Mouse (Mus musculus): ENCODE data around the gene Idua.
"Not testable (repeated sequence)": the region's sequence is repeated elsewhere in the genome, so short reads cannot be mapped to it uniquely, and the experiment has no call there.

The Idua gene

DNA sequence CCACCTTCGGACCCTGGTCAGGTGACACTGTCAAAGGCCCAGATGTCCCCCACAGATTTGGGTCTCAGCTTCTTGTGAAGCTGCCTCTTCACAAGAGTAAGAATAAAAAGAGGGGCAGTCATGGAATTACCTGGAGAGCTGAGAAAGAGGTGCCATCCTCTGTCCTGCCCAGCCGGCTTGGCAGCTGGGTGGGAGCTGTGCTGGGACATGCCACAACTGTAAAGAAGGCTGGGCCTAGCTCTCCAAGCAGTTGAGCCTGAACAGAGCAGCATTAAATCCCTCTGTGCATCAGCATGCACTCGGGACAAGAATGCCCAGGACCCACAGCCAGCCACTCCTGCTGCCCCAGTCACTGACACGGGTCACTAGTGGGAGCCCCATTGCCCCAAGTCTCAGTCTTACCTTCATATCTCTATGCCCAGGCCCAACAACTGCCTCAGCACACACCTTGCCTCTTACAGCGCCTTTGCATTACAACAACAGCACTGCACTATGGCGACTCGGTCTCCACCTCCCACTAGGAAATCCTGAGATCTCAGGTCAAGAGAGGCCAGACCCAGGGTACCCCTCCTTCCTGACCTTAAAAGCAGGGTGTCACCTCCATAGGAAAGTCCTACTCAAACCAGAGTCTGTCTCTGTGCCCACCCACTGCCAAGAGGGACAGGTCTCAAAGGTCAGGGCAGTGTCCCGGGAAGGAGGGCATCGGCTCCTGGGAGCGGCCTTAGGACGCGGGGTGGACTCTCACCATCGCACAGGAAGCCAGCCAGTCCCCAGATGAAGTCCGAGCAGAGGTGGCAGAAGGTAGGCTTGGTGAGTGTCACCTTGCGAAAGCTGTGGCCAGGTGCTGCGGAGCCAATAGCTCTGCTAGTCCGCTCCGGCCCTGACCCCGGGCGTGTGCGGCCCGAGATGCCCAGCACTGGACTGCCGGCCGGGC lies at the start of gene Idua:
TSS of gene Idua (plus strand) at position 634 of the 934 bp plus-strand sequence.
- no peak for DNase-seq (ENCODE audit: low spot score in 2 of 2)

DNA sequence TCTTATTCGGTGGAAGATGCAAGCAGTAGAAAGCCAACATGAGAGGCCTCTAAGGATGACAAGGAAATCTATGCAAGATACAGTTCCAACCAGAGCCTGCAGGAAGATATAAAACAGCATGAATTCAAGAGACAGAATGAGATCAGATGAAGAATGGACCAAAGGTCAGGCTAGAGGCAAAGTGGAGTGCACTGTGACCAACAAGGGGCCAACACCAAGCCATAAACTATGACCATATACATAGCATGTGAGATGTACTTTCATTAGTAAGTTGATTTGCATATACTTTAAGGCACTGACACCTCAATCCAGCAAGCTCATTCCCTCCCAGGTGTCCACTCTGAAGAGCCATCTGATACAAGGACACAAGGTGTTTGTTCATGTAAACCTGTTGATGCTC lies 49.7 kb upstream of the Idua start:
- no peak for DNase-seq (ENCODE audit: low spot score in 2 of 2)

DNA sequence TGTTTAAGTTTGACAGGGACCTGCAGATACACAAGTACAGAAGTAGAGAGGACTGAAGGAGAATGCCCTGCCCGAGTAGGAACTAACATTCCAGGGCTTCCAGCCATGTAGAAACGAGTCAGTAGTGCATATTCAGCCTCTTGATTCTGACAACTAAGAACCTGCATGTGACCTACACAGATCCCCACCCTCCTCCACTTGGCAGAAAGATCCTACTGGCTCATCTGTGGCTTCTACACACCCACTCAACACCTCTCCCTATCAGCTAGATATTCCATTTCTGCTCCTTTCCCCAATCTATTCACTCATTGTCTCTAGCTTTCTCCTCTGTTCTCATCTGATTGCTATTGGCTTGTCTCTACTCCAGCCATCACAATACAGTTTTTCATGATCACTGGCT lies 38.3 kb upstream of the Idua start:
- DNase-seq (ENCODE audit: low spot score in 2 of 2), result no peak

DNA sequence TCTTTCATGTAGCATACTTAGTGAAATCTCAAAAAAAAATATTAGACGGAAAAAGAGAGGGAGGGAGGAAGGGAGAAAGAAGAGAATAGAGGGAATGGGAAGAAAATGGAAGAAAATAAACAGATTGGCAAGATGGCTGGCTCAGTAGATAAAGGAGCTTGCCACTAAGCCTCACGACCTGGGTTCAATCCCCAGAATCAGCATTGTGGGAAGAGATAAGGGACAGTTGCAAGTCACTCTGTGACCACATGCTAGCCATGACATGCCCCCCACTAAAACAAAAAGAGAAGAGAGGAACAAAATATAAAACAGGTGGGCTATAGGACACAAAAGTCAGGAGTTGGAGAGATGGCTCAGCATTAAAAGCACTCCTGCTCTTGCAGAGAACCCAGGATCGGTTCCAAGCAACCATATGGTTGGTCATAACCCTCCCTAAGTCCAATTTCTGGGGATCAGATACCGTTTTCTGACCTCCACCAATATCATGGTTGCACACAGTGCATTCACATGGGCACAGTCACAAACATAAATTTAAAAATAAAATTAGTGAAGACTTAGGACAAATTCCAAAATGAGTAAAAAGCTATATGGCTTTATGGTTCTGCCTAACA lies 34.0 kb upstream of the Idua start:
- DNase-seq (ENCODE audit: low spot score in 2 of 2), result no peak

DNA sequence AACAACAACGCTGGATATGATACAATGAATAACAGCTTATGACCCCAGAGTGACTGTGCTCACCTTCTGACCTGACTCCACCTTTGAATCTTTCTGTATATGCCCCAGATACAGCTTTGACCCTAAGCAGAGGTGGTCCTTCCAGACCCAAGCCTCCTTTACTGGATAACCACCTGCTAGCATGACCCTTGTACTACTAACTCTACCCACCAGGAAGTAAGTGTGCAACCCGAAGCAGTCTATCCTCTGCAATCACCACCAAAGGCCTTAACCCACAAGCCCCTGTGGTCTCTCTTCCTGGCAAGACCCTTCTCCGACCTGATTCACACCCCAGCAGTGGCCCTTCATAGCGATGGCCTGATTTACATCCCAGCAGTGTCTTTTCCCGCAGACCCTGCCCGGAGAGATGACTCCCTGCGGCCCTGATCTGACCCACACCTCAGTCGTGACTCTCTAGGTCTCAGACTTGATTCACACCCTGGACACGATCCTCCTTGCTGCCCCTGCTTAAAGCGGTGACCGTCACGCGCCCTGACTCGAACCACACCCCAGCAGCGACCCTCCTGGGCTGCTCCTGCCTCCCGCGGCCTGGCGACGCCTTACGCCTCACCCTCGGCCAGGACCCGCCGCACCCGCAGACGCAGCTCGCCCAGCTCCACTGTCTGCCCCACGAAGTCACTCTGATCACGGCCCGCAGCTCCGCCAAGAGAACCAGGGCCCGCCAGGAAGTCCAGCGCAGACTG lies 31.1 kb upstream of the Idua start:
- DNase-seq (ENCODE audit: low spot score in 2 of 2), result no peak

DNA sequence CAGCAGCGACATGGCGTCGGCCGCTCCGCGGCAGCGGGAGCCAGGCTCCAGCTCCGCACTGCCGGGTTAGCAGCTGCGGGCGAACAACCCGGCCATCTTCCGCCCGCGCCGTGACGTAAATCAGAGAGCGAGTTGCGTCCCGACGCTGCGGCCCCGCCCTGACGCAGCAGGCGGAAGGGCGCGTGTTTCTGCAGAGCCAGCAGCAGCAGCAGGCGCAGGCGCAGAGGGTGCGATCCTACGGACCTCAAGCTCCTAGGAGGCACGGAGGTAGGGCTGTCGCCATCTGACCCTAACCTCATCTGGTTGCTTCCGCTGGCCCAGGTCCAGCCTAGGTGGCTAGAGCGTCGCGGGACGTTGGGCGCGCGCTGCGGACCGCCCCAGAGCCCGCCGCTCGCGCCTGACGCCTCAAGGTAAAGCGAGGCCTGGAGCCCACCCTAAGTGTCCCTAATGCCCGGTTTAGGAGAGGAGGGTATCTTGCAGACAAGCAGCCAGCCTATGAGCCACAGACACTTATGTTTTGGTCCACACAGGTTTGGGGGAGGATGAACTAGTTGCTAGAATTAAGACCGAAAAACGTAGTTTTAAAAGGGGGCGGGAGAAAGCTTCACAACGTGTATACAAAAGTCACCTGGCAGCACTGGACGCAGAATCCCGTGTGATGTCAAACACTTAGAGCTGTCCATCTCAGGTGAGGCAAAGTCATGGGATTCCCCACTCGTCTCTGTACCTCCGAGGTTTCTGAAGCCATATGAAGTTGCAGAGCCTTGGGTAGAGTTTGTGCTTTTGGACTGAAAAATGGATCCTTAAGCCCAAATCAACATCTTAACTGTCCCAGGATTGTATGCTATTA lies 30.3 kb upstream of the Idua start, which contains the start of the genes Gak and Tmem175:
TSS of gene Gak (minus strand) at position 122 of the 850 bp plus-strand sequence.
TSS of gene Tmem175 (plus strand) at position 137 of the 850 bp plus-strand sequence.
- peak; percentile 90 to 91 for DNase-seq (ENCODE audit: low spot score in 2 of 2)

DNA sequence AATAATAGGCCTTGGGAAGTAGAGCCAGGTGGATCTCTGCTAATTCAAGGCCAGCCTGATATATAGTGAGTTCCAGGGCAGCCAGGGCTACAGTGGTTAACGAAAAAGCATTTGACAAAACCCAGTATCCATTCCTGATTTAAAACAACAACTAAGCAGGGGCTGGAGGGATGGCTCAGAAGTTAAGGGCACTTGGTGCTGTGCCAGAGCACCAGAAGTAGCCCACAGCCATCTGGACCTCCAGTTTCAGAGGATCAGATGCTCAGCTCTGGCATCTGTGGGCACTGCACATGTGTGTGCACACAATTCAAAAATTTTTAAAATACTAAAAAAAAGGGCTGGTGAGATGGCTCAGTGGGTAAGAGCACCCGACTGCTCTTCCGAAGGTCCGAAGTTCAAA lies 26.5 kb upstream of the Idua start:
- DNase-seq (ENCODE audit: low spot score in 2 of 2), result no peak

DNA sequence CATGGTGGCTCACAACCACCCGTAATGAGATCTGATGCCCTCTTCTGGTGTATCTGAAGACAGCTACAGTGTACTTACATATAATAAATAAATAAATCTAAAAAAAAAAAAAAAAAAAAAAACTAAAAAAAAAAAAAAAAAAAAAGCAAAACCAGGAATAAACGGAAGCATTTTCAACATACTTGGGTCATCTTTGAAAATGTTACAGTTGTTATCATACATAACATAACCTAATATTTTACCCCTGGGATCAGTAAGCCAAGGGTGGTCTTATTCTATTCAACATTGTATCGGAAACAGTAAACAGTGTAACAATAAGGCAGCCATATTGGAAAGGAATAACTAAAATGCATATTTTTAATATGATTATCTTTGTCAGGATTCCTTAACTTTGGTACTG lies 26.0 kb upstream of the Idua start:
- DNase-seq (ENCODE audit: low spot score in 2 of 2), result not testable (repeated sequence)

DNA sequence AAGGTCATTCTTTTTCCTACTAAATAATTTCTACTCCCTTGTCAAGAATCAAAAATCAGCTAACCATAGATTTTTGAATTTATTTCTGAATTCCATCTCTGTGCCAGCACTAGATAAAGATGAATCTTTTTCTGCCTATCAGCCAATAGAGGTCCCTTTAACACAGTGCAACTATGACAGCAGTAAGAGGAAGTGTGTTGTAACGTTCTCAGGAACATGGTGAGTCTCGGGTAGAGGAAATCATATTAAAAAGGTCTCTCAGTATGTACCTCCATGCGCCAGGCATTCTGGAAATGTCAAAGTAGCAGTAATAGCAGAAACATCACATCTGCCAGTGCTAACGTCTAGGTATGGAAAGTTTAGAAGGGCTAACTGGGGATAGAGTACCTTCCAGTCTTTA lies 24.0 kb upstream of the Idua start:
- no peak for DNase-seq (ENCODE audit: low spot score in 2 of 2)

DNA sequence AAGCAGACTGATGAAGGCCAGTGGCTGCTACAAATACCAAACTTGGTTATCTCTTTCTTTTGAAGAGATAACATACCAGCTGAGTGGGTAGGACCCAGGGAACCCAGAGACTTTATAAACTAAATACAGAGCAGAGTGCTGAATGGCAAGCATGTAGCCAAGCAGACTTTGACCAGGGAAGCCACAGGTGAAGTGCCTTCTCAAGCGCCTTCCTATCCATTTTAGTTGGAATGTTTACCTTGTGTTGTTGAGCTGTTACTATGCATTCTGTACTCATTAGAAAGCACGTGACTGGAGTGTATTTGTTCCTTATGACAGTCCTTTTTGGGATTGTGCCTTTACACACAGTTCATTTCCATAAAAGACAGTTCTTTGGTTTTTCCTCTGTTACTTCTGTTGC lies 16.5 kb upstream of the Idua start:
- DNase-seq (ENCODE audit: low spot score in 2 of 2), result no peak

DNA sequence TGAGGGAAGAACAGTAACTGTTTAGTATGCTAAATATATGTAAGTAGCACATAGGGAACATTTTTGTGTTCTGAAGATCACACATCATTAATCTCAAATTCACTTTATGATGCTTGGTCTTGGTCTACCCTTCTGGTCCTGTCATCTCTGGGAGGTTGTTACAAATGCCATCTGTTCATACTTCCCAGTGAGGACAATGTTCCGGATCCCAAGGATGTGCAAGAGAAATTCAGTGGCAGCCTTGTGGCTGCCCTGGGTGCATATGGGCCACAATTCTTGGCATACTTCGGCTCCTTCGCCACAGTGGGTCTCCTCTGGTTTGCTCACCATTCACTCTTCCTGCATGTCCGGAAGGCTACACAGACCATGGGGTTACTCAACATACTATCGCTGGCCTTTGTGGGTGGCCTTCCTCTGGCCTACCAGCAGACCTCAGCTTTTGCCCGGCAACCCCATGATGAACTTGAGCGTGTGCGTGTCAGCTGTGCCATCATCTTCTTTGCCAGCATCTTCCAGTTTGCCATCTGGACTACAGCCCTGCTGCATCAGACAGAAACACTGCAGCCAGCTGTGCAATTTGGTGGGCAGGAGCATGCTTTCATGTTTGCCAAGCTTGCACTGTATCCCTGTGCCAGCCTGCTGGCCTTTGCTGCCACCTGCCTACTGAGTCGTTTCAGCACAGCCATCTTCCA lies 14.3 kb upstream of the Idua start:
- no peak for DNase-seq (ENCODE audit: low spot score in 2 of 2)

DNA sequence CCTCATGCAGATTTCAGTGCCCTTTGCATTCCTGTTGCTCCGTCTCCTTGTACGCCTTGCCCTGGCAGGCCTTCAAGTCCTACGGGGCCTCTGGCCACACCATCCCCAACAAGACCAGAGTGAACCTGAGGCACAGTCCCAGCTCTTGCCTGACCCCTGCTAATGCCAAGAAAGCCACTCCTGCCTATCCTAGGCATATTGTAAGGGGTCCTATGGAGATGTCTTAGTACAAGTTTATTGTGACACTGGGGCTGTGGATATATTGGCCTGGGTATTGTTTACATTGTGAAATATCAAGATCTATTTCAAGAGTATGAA lies 13.8 kb upstream of the Idua start:
- no peak for DNase-seq (ENCODE audit: low spot score in 2 of 2)

DNA sequence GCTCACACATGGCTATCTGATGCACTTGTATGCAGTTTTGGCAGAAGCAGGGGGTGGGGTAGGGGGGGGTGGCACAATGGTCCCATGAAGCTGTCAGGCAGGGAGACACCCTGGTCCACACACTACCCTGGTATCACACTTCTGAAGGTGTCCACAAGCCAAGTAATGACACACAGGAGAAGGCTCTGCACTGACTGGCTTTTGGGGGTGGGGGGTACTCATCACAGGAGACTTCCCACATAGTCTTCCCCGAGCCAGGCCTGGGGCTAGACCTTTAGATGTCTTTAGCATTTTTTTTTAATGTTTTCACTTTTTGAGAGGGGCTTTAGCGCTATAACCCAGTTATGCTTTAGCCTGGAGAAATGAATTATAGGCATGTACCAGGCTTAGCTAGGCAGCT lies 12.8 kb upstream of the Idua start:
- DNase-seq (ENCODE audit: low spot score in 2 of 2), result no peak

DNA sequence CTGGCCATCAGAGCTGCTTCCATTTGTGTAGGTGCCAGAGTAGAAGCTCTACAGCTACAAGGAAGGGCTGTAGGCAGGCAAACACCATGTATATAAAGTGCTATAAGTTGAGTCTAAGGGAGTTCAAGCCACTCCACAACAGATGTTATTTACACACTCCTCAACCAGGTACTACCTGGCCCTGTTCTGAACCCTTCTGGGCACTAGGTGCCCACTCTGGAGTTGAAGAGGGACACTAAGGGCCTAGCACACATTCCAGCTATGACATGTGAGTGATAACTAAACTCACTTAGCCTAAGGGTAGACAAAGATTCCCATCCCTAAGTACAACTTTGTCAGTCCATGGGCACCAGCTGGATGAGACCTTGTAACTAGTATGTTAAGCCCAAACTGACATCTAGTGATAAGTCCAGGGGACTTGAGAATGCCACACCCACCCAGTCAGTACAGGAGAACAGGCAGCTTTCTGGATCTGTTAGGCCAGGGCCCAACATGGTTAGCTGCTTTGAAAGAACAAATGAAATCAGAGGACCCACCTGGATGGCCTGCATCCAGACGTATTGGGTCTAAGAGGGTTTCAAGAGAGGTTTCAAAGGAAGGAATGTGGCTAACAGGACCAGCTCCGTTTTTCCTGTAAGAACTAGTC lies 12.2 kb upstream of the Idua start:
- no peak for DNase-seq (ENCODE audit: low spot score in 2 of 2)

DNA sequence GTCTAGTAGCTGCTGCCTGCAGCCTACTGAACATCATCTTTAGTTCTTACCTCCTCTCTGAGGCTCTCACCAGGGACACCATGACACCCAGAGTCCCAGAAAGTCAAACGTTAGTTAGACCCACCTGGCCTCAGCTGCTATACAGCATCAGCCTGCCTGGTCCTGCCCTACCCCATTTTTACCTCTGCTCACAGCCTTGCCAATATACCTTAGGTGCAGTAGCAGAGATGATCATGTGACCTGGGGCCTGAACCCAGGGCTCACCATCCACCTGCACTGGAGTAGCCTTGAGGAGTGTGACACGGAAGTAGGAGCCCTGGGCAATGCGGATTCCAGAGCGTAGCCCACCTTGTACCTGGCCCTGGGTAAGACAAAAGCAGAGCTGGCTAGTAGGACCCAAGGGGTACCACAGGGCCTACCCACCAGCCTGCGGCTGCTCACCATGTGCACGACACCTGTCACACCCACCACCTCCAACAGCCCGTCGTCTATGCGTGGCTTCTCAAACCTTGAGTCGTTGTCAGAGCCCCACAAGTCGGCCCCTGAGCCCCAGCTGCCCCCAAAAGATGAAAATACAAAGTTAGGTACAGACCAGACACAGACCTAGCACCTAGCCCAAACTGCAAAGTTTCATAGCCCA lies 11.1 kb upstream of the Idua start:
- no peak for DNase-seq (ENCODE audit: low spot score in 2 of 2)

DNA sequence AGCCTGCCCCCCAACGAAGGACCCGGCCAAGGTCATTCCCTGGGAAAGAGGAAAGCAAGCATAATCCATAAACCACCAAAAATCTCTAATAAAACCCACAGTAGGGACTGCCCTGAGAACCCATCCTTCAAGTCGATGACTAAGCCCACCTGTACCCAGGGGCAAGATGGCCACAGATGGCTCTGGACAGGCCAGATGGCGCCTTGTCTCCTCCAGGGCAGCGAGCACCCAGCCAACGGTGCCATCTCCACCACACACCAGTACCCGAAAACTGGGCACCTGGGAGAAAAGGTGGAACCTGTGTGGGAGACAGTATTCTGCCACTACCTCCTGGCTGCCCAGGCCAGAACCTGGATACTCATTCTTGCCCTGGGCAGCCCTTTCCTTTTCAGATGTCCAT lies 9.8 kb upstream of the Idua start:
- no peak for DNase-seq (ENCODE audit: low spot score in 2 of 2)

DNA sequence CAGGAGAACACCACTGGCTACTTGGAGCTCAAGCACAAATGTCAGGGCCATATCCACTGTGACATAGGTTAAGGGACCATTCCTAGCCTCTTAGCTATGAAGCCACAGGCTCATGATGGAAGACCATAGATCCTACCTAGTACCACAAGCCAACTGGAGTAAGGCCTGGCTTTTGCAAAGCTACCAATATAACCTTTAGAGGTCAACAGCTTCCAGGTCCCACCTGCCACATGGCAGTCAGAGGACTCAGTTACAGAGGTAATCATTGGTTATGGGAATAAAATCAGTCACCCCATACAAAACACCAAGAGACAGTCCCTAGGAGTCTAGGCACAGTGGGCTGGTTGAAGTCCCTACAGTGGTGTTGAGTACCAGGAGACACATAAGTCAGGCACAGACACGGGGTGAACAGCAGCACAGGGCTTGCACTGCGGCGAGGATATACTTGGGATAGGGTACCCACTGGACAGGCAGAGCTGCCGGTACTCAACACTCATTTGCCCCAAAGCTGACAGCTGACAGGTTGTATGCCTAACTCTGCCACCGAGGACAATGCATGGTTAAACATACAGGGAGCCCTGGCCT lies 8.9 kb upstream of the Idua start:
- no peak for DNase-seq (ENCODE audit: low spot score in 2 of 2)

DNA sequence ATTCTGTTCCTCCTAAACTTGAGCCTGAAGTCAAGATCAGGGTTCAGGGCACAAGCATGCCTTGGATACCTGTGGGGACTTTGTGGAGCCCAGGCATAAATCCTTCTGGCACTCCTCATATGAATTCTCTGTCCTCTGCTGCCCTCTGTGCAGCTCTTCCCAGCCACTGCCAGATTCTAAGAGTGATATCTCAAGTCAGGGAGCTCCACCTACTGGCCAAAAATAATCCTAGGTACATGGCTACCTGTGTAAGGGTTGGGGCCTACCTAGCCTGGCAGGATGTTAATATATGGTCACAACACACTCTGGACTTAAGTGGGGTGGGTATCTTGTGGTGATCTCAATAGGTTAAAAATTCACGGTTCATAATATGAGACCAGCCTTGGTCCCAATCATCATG lies 8.3 kb upstream of the Idua start:
- no peak for DNase-seq (ENCODE audit: low spot score in 2 of 2)

DNA sequence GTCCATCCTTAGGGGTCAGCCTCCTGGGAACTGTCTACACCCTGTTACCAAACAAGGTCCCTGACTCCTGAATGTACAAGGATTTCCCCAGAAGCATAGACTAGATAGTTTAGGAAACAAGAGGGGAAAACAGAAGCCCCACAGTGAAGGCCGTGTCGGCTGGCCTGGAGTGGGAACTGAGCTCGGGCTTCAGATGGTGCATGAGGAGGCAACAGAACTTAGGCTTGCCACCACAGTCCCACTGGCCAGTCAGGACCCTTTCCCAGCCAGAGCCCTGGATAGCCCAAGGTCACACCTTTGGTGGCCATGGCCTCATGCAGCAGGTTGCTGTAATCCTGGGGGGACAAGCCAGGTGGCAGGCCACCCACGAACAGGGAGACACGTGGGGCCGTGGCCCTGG lies 6.8 kb upstream of the Idua start:
- DNase-seq (ENCODE audit: low spot score in 2 of 2), result no peak

Measured in right cerebral cortex, postnatal 36 days (tissue).